Mouse (Mus musculus) intestine, postnatal 0 days (tissue): ENCODE measurements around the gene Smg7. TPM values are rescaled to one million over a fixed set of nuclear protein-coding genes. Genes with fewer than 3 reads are reported as not detected.

Experiments
- ATAC-seq: fragments of 200-750 bp; cut with Nextera tagmentation; 2 replicates; pipeline ENCODE4 v1.8.0; 2017; ENCODE audit warnings: mild to moderate bottlenecking, moderate TSS enrichment, moderate library complexity
- H3K27ac ChIP-seq: fragments of 300-500 bp; sonication (generic); 2 replicates; pipeline ENCODE4 v1.5.1; 2014; ENCODE audit warnings: mild to moderate bottlenecking, low read depth, low read length, moderate library complexity
- H3K27me3 ChIP-seq: fragments of 300-500 bp; sonication (generic); replicated peaks from 2 replicates; pipeline ENCODE4 v1.6.1; 2014; ENCODE audit warnings: low read length, mixed read lengths; ENCODE audit not compliant: control insufficient read depth, insufficient read depth
- H3K36me3 ChIP-seq: fragments of 300-500 bp; sonication (generic); 2 replicates; pipeline ENCODE4 v1.6.1; 2014; ENCODE audit warnings: mild to moderate bottlenecking, moderate library complexity; ENCODE audit not compliant: control insufficient read depth, insufficient read depth
- H3K4me1 ChIP-seq: fragments of 300-500 bp; sonication (generic); replicated peaks from 2 replicates; pipeline ENCODE4 v1.6.1; 2014; ENCODE audit warnings: antibody characterized with exemption, low read length, mixed read lengths; ENCODE audit not compliant: control insufficient read depth, insufficient read depth
- H3K4me2 ChIP-seq: fragments of 300-500 bp; sonication (generic); replicated peaks from 2 replicates; pipeline ENCODE4 v1.6.1; 2014; ENCODE audit warnings: low read depth, mild to moderate bottlenecking, moderate library complexity
- H3K4me3 ChIP-seq: fragments of 300-500 bp; sonication (generic); 2 replicates; pipeline ENCODE4 v1.5.1; 2014; ENCODE audit warnings: low read depth, low read length
- H3K9ac ChIP-seq: fragments of 300-500 bp; sonication (generic); 2 replicates; pipeline ENCODE4 v1.6.1; 2014; ENCODE audit warnings: mild to moderate bottlenecking, low read depth, low read length
- H3K9me3 ChIP-seq: fragments of 300-500 bp; sonication (generic); 2 replicates; pipeline ENCODE4 v1.6.1; 2016; ENCODE audit warnings: mixed run types; ENCODE audit not compliant: control insufficient read depth
- CTCF ChIP-seq: sonication (generic); IDR thresholded peaks from 2 replicates; pipeline ENCODE4 v1.5.1; 2016; ENCODE audit warnings: low read depth, mild to moderate bottlenecking, control low read depth, antibody characterized with exemption, moderate library complexity
- WGBS: fragments of 180-500 bp; shearing (Covaris S2); extraction: QIAGEN DNeasy Blood & Tissue Kit; methylation state at CpG from one replicate; pipeline ENCODE4 v1.1.7; 2014; 5-methylcytosine and 5-hydroxymethylcytosine counted together
- polyA plus RNA-seq: library from polyadenylated mRNA; unstranded; fragments of >200 nt; fragmentation: Nextera tagmentation; extraction: Ambion mirVana; gene quantifications from 2 replicates; pipeline ENCODE4 v1.2.1, GENCODE M21; 2015

The Smg7 gene
- polyA plus RNA-seq, 1 experiment from 2014 or later, result 11.4 TPM

DNA sequence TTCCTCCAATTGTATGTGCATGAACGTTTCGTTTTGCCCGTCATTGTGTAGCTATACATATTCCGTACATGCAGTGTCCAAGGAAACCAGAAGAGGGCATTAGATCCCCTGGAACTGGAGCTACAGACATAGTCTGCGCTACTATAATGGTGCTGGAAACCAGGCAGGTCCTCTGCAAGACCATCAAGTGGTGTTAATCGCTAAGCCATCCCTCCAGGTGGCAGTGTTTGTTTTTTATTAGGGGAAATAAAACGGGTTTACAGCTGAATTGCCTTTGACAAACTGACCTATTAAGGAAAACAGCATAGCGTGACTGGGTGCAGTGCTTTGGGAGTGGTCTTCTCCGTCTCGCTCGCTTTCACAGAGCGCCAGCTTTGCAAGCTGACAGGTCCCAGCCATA lies 112.2 kb downstream of the Smg7 start:
- Histone ChIP-seq H3K4me2 (peak overlapping the region; percentile 48), H3K36me3 (no peaks in the 10 kb centered on the region), H3K27ac (0 out of 2 replicates have a peak overlapping the region, but pooled peaks have one; percentile 22), H3K4me3 (no peak overlapping the region), H3K27me3 (no peaks in the 10 kb centered on the region), H3K4me1 (0 out of 2 replicates have a peak, but pooled peaks cover 3% of the 10 kb centered on the region), H3K9me3 (no peaks in the 10 kb centered on the region), H3K9ac (no peak overlapping the region)
- ATAC-seq, result peak; percentile 78
- 18% methylated on average over 12 of the region's 12 CpGs for WGBS
- TF ChIP-seq CTCF, result peak; percentile 92

DNA sequence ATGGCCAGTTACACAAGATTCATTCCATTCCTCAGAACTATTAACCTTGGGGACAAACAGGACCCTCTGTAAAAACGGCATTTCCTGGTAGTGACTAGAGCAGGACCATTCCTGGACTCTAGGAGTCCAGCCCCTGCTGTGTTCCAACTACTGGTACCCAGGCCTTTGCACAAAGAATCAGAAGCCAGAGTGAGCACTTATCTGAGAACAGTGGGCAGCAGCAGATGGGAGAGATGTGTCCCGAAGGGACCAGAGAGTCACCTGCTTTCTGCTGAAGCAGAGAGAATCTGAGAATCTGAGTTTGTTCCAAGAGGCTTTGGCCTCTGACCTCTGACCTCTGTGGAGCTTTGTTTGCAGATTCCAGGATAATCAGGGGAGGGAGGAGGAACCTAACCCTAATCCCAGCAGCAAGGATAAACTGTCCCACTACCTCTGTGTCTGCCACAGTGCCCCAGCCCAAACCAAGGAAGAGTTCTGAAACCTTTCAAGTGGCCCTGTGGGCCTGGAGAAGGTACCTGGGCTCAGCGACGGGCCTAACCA lies 114.3 kb downstream of the Smg7 start:
- WGBS, result 22% methylated on average over 4 of the region's 4 CpGs
- Histone ChIP-seq H3K27me3 (no peaks in the 10 kb centered on the region), H3K4me2 (no peak overlapping the region), H3K36me3 (no peaks in the 10 kb centered on the region), H3K4me1 (0 out of 2 replicates have a peak, but pooled peaks cover 3% of the 10 kb centered on the region), H3K4me3 (no peak overlapping the region), H3K27ac (peak overlapping the region; percentile 15; the same call in 1 of the 2 replicates), H3K9ac (no peak overlapping the region), H3K9me3 (no peaks in the 10 kb centered on the region)
- TF ChIP-seq CTCF, result no peak
- ATAC-seq, result no peak

Other genes starting within 250 kb of the Smg7 start
- gene Apobec4, start 152.1 kb downstream of the Smg7 start, polyA plus RNA-seq, result not detected in 2 replicates
- 39.4 and 43.5 TPM in 2 replicates for gene Rgl1, start 136.3 kb downstream of the Smg7 start, polyA plus RNA-seq
- 460 and 468 TPM in 2 replicates for gene Arpc5, start 136.1 kb downstream of the Smg7 start, polyA plus RNA-seq
- gene Ncf2, start 102.5 kb downstream of the Smg7 start, polyA plus RNA-seq, result 9.1 and 9.7 TPM in 2 replicates
- 0.78 and 1.1 TPM in 2 replicates for gene Nmnat2, start 52.3 kb upstream of the Smg7 start, polyA plus RNA-seq